Mouse (Mus musculus): Measurements from ENCODE around the gene Hells.

Hells gene

DNA sequence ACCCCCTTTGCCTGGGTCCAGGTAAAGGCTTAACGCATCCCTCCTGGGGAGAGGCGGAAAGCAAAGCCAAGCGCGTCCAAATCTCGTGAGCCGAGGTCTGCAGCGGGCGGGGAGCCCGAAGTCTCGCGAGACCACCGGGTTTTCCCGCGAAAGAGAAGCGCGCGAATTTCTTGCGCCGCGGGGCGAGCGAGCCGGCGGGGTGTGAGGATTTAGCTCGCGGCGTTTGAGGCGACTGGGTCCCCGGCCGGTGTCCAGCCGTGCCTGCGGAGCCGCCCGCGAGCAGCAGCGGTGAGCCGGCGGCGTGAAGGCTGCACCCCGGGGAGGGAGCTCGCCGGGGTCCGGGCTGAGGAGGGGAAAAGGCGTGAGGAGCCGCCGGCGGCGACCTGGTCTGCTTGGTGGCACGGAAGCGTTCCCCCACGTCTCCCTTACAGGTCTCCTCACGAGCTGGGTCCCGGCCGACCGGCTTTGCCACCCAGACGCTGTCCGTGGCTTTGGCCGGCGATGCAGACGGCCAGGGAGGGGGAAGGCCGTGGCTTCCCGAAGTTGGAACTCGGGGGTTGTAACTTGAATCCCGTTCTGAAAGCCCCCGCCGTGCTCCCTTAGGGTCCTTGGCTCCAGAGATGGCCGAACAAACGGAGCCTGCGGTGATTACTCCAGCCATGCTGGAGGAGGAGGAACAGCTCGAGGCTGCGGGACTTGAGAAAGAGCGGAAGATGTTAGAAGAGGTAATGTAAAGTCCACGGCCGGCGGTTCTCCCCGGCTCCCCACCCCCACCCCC lies at the start of gene Hells:
Gene Hells, plus strand, starts transcription at position 128 of the 778 bp plus-strand sequence.
- DNase-seq (ENCODE audit: low read depth, low spot score), result peak; percentile 91

DNA sequence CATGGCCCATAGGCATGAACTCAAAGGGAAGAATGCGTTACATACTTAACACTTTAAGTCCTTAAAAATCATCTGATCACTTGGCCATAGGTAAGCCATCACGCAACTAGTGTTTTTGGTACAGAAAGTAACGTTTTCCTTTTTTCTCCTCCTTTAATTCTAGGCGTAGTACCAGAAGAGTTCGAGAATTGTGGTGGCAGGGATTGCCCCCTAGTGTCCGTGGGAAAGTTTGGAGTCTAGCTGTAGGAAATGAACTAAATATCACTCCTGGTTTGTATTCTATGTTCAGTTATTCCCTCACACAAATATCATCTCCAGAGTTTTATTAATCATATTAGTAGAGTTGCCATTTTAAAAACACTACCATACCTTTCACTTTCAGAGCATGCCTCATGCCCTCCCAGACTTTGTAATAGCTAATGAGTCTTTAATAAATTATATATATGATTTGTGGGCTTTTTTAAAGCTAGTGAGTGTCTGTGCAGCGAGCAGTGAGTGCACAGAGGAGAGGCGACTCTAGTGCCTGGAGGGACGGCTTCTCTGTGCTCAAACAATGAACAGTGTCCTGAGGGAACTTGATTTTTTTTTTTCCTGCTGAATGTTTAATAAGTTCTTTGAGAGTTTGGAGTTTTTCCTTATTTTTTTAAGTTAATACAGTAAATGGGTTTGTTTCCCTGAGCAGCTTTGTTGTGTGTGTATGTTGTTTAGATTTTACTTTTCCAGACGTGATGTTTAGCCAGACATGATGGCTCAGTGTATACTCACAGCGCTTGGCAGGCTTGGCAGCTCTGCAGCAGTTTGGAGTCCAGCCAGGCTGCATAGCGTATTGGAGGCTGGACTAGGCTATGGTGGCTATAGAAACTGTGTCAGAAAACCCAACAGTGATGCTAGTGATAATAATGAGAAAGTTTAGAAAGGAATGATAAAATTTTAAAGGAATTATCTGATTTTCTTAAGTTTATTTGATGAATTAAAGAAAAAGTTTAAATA lies 29.3 kb upstream of the Hells start:
- DNase-seq (ENCODE audit: low read depth, low spot score), result no peak

GRCm38 (mm10) chr19:38902501-38902900 lies 28.2 kb upstream of the Hells start:
- no peak for DNase-seq (ENCODE audit: low read depth, low spot score)

GRCm38 (mm10) chr19:38913786-38914185 lies 16.9 kb upstream of the Hells start:
- DNase-seq (ENCODE audit: low read depth, low spot score), result no peak

- no peak for DNase-seq (ENCODE audit: low read depth, low spot score)
These were observed 15.8 kb upstream of the Hells start for GRCm38 (mm10) chr19:38914926-38915325.

DNA sequence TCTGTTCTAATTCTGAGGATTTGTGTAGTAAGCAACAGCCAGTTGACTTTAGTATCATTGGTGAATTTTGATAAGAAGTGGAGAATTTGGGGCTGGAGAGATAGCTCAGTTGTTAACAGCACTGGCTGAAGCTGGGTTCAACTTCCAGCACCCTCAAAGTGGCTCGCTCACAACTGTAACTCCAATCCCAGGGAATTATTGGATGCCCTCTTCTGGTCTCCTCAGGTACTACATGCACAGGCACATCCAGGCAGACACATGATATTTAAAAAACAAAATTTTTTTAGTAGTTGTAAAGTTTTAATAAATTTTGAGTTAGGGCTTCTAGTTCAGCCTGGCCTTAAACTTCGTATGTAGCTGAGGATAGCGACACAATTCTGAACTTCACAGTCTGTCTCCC lies 15.0 kb upstream of the Hells start:
- DNase-seq (ENCODE audit: low read depth, low spot score), result peak; percentile 25

DNA sequence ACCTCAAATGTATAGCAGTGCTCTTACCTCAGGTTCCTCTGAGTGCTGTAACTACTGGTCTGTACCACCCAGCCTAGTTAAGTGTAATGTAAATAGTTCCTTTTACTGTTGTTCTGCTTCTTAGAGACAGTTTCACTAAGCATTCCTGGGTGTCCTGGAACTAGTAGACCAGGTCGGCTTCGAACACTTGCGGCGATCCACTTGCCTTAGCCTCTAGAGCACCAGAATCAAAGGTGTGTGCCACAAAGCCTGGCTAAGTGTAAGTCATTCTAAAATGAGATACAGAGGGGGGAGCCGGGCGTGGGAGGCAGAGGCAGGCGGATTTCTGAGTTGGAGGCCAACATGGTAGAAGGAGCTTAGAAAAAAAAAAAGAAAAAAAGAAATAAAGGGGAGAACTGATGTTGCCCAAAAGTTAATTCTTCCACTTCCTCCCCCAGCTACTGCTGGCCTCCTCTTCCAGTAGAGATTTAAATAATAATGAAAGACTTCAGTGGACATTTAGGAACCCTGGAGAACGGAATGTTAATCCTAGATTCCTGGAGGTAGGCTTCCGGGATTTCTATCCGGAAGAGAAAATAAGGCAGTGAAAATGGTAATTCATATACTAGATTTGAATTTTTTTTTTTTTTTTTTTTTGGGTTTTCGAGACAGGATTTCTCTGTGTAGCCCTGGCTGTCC lies 2.1 kb upstream of the Hells start:
- no peak for DNase-seq (ENCODE audit: low read depth, low spot score)

DNA sequence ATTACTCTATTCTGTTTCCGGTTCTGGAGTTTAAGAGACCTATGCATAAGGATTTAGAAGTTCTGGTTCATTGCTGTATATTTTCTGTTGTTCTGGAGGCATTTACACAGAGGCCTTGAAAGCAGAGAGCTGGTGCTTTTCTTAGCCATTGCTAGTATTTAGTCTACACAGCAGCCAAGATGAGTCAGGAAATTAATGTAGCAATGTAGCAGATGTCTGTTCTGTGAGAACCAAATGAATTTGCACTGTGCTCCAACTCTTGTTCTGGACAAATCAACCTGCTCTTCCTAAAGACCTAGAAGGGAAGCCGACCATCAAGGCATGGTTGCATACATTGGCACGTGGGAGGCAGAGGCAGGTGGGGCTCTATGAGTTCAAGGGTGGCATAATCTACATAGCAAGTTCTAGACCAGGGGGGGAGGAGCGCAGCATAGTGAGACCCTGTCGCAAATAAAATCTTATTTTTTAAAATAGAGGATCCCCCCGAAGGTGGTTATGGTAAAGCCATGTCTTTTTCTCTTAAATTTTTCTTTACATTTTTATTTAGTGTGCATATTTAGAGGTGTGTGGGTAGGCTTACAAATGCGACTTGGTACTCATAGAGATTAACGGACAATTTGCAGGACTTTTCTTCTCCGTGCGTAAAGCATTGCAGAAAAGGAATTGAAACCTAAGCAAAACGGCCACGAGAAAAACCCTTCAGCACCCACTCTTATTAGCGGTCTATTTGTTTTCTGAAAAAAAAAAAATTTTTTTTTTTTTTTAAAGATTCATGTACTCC lies 1.1 kb upstream of the Hells start:
- DNase-seq (ENCODE audit: low read depth, low spot score), result no peak

DNA sequence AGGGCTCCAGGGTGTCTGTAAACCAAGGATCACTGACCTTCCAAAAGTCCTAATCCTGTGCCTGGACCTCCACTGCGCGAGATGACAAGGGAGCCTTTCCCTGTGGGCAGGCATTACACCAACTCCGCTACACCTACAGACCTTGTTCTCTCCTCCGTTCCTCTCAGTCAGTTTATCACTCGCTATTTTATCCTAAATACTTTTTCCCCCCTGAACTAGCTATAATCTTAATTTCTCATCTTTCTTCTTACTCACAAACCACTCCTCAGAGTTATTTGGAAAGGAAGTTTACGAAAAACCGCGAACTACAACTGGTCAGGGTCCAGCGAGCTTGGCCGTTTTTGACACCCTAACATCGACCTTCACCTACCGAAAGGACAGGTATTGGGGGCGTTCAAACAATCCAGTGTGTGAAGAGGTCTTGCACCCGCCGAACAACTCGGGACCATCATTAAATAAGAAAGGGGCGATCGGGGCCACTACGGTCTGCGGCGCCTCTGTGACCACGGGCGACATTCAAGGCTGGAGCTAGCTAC lies 395 bp upstream of the Hells start:
- peak; percentile 9 for DNase-seq (ENCODE audit: low read depth, low spot score)

GRCm38 (mm10) chr19:38931566-38931890 lies 813 bp downstream of the Hells start:
- DNase-seq (ENCODE audit: low read depth, low spot score), result no peak

- peak; percentile 33 for DNase-seq (ENCODE audit: low read depth, low spot score)
These were observed 14.0 kb downstream of the Hells start for GRCm38 (mm10) chr19:38944590-38945307.

- no peak for DNase-seq (ENCODE audit: low read depth, low spot score)
These were observed 40.0 kb downstream of the Hells start for GRCm38 (mm10) chr19:38970741-38971140.

DNA sequence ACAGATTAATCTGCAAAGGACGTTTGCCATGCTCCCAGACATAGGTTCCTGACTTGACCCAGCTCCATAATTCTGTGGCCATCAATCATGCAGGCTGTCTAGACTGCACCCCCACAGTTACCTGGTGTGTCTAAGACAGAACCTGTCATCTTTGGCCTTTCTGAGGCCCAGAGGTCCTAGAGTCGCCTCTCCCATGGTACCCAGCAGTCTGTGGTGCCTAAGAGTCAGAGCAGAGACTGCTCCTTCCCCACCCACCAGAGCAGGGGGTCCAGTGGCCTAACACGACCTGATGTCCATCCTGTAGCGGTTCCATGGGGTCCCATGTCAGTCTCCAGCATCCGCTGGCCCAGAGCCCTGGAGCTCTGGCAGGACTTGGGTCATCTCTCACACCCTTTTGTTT lies 41.9 kb downstream of the Hells start:
- no peak for DNase-seq (ENCODE audit: low read depth, low spot score)

GRCm38 (mm10) chr19:38973666-38974065 lies 43.0 kb downstream of the Hells start:
- no peak for DNase-seq (ENCODE audit: low read depth, low spot score)

DNA sequence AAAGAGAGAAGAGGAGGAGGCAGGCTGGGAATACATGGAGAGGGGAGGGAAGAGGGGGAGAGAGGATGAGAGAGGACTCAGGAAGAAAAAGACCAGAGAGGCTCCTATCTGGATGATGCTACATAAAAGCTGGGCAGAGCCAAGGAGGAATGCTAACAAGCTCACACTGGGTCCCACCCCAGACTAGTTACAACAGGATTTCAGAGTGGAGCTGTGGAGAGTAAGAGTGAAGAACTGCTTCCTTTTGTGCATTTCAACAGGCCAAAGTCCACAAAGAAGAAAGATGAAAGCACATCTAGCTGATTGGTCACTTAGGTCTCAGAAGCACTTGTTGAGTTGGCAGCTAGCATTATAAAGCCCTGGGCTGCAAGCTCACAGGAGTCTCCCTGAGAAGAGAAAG lies 45.6 kb downstream of the Hells start:
- DNase-seq (ENCODE audit: low read depth, low spot score), result no peak

DNA sequence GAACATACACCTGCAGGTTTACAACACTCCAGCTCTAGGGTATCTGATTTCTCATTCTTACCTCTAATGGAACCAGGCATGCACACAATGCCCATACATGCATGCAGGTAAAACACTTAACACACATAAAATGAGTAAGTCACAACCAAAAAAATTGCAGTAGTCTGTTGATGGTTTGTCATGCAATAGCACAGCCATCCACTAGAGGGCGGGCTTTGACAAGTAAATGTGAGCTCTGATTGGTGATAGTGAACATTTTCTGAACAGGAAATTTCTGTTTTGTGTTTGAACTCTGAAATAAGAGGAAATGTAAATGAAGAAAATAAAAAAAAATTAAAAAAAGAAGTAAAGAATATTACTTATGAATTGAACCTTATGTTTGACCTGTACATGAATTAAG lies 51.3 kb downstream of the Hells start:
- DNase-seq (ENCODE audit: low read depth, low spot score), result peak; percentile 56

GRCm38 (mm10) chr19:38998248-38998647 lies 67.5 kb downstream of the Hells start:
- DNase-seq (ENCODE audit: low read depth, low spot score), result no peak

DNA sequence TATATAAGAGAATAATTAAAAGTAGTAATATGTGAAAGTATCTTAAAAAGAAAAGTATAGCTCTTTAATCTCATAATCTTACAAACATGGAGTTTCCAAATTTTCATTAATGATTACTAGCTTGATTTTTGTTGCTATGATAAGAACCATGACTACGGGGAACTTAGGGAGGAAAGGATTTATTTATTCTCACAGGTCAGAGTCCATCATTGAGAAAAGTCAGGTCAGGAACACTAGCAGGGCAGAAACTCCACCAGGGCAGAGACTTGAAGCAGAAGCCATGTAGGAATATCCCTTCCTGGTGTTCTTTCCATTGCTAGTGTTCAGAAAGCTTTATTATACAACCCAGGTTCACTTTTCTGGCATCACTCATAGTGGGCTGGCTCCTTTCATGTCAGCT lies 68.0 kb downstream of the Hells start:
- no peak for DNase-seq (ENCODE audit: low read depth, low spot score)

DNA sequence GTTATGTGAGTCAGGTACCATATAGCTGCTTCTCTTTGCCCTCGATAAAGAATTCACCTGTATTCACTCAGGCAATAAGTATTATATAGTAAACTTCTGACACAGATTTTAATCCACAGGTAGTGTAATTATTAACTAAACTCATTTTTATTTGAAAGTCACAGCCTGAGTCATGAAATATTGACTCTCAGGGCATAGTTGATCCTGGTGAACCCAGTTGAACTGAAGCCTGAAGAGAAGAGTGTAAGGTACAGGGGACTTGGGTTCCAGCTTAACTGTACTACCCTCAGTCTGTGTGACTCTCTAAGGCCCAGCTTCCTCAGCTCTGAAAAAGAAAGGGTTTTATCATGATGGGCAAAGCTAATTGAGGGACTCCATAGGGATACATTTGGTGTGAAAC lies 74.4 kb downstream of the Hells start:
- DNase-seq (ENCODE audit: low read depth, low spot score), result no peak

GRCm38 (mm10) chr19:39006715-39007114 lies 76.0 kb downstream of the Hells start, which contains the start of gene Cyp2c55:
Gene Cyp2c55 (plus strand): TSS chr19:39007019.
- no peak for DNase-seq (ENCODE audit: low read depth, low spot score)

All from CD4-positive helper T cell, adult 2 months (primary cell).